Mouse (Mus musculus) retina, adult 2 months (tissue): ENCODE data around the gene Crisp1.

ENCODE experiments used
- DNase-seq: peaks from one replicate; pipeline ENCODE4 v3.0.0-alpha.2; 2012; ENCODE audit warnings: low read depth, low spot score

The Crisp1 gene

GRCm38 (mm10) chr17:40319062-40319461, at the start of gene Crisp1:
Gene Crisp1, minus strand, starts transcription at chr17:40319207.
- DNase-seq: no peak

GRCm38 (mm10) chr17:40342497-40343009, 23.5 kb upstream of the Crisp1 start:
- DNase-seq: no peak

GRCm38 (mm10) chr17:40285435-40285834, 33.6 kb downstream of the Crisp1 start:
- DNase-seq: no peak

DNA sequence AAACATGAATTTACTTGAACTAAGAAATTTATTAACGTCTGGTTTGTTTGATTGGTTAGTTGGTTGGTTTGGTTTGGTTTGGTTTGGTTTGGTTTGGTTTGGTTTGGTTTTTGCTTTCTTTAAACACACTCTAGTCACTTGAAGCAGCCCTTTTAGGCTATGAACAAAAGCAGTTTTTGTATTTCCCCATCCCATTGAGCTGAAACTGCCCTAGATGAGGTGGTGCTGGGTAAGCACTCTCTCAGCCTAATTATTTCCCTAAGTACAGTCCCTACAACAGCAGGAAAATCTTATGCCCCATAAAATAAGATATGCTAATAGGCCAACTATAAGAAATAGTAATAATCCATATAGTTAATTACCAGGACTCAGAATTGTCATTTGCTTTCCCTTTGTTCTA, 43.5 kb downstream of the Crisp1 start:
- DNase-seq: no peak

- DNase-seq: no peak
Observed at GRCm38 (mm10) chr17:40274906-40275470, 44.0 kb downstream of the Crisp1 start.

- no peak for DNase-seq
Observed at GRCm38 (mm10) chr17:40252487-40252886, 66.5 kb downstream of the Crisp1 start.
